Mouse (Mus musculus) gastrocnemius, postnatal 14 days (tissue): ENCODE results near the gene Tmbim1. TPM values are rescaled to one million over a fixed set of nuclear protein-coding genes. Genes with fewer than 3 reads are reported as not detected.
"Not testable (repeated sequence)": the region's sequence is repeated elsewhere in the genome, so short reads cannot be mapped to it uniquely, and the experiment has no call there.

Experiments
- DNase-seq: peaks from one replicate; pipeline ENCODE4 v3.0.0; 2021; ENCODE audit warnings: mixed read lengths
- intact Hi-C: fragments of 180-260 bp; cut with DNase I; formaldehyde crosslinking; loops from one replicate; pipeline ENCODE4 v1.15.1; 2025; ENCODE audit warnings: low total_unique reads
- long read RNA-seq, 2 experiments: library from polyadenylated mRNA; stranded (forward); transcript quantifications; one replicate each; pipeline ENCODE4 v2.0.0; 2021
- total RNA-seq, 2 experiments: library from RNA; stranded (reverse); gene quantifications; 2 replicates each; pipeline ENCODE4 v1.2.3; 2021

Gene Tmbim1
- total RNA-seq, result 10 to 100 TPM; 32.4 to 39.8 TPM
- long read RNA-seq, experiment 1, full-length matches to known transcripts, result 17 of 25 reads
- long read RNA-seq, experiment 1, partial matches to known transcripts, result 8 of 25 reads
- long read RNA-seq, experiment 1, other reads (novel, unspliced or antisense), result 0 of 25 reads
- long read RNA-seq, experiment 2, full-length matches to known transcripts, result 18 of 27 reads
- long read RNA-seq, experiment 2, partial matches to known transcripts, result 1 of 27 reads
- long read RNA-seq, experiment 2, other reads (novel, unspliced or antisense), result 8 of 27 reads

DNA sequence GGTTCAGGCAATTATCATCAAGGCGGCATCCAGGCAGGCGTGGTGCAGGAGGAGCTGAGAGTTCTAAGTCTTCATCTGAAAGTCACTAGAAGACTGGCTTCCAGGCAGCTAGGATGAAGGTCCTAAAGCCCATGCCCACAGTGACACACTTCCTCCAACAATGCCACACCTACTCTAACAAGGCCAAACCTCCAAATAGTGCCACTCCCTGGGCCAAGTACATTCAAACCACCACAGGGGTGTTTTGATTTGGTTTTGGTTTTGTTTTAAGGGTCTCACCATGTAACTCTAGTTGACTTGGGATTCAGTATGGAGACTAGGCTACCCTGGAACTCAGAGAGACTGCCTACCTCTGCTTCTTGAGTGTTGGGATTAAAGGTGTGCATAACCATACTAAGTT, at the start of gene Tmbim1:
TSS of gene Tmbim1 (minus strand) at position 101 of the 400 bp plus-strand sequence.
- intact Hi-C loops, result no loop called here
- DNase-seq, result no peak

DNA sequence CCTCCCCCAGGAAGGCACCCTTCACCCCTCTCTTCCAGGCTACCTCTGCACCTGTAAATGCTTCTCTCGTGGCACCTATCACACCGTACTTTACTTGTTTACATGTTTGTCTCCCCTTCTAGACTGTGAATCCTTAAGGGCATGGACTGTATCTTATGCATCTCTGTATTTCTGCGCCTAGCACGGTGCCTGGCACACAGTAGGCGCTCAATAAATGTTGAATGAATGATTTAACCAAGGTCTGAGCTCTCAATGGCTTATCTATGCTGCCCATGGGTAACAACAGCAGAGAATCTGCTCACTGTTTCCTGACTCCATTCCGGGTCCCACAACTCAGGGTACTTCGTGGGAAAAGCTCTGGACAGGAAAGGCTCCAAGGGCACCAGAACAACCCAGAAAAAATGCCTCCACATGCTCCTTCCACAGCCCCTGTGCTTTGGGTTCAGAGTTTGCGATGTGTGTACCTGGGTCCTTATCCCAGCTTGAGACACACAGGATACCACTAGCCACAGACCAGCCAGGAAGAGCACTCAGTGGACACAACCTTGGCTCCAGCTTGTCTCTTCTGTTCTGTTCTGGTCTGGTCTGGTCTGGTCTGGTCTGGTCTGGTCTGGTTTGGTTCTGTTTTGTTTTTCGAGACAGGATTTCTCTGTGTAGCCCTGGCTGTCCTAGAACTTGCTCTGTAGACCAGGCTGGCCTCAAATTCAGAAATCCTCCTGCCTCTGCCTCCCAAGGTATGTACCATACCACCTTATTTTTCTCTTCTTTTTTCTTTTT, 48.2 kb upstream of the Tmbim1 start:
- no peak for DNase-seq
- intact Hi-C loops, result no loop called here

DNA sequence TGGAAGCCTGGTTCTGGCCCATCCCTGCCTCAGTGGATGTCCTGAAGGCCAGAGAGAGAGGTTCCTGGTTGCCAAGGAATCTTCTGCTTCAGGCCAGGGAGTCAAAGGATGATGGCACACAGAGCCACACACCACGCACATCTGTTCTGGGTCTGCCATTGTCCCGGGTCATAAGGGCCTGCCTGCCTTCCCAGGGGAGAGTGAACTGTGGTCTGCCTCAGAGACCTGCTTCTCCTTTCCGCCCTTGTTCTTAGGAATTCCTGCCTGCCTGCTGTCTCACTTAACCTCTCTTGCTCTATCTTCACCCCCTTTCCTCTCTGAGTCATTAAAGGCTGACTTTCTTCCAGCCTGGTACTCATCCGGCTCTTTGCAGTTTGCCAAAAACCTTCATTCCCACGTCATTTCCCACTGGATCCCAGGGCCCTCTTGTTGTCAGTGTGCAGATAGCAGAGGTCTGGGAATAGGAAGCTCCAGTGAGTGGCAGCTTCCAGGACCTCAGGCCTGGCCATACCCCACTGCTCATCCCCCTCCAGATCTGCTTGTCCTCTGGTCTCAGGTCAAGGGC, 47.2 kb upstream of the Tmbim1 start:
- intact Hi-C loops, result no loop called here
- DNase-seq, result no peak

DNA sequence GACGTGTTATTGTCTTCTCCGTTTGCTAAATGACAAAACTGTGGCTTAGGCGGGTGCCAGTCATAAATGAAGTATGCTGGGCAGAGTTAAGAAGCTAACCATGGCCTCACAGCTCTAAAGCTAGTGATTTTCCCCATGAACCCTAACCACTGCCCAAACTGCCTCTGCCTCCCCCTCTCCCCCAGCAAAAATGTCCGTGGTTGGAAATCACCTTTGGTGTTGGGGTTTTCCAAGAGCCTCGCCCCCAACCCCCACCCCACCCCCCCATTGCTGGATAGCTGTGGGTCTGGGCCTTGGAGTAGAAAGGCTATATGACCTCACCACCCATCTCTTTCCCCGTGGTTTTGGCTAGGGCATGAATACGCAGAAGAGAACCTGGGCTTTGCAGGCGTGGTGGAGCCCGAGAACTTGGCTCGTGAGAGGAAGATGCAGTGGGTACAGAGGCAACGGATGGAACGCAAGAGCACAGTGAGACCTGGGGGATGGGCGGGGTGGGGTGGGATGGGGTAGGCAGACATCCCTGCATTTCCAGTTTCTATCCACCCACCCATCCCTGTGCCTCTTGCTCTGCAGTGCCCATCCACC, 45.9 kb upstream of the Tmbim1 start:
- intact Hi-C loops, result no loop called here
- no peak for DNase-seq

DNA sequence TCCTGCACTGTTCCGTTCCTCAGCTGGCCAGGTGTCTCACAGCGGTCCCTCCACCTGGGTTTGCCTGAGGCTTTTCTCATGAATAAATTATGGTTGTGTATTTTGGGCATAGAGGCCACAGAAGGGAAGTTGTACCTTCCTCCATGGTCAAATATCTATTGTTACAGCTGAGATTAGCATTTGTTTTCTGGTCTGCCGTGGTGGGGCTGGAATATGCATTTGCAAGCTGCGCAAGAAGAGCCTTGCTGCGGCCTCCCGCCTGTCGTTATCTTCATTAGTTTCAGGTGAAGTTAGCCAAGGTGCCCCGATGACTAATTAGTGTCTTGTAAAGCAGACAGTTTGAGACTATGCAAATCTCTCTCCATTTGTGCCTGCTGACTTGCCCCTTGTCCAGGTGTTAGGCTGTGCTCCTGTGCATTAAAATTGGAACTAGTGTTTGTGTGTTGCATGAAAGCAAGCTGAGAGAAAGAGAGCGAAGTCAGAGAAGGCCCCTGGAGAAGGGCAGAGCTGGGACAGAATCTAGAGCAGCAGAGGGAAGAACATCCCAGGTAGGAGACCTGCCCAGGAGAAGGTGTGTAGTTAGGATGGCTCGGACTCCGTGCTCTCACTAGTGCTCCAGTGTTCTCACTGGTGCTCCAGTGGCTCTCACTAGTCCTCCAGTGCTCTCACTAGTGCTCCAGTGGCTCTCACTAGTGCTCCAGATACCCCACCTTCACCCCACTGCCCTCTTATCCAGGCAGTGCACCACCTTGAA, 38.9 kb upstream of the Tmbim1 start:
- no peak for DNase-seq
- intact Hi-C loops, result no loop called here

DNA sequence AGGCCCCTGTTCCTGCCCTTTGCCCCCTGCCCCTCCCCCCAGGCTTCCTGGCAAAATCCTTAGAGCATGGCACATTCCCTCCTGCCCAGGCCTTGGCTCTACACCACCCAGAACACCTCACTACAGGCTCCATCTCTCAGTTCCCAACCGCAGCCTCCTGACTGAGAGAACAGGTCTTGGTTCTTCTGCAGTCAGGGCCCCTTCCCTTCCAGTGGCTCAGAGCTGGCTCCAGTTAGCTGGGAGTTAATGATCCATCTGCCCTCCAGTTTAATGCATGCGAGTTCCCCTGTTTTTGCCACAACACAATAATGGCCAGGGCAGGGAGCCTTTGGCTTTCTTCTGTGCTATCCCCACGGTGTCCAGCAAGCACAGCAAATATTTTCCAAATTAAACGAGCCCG, 37.7 kb upstream of the Tmbim1 start:
- intact Hi-C loops, result no loop called here
- DNase-seq, result no peak

DNA sequence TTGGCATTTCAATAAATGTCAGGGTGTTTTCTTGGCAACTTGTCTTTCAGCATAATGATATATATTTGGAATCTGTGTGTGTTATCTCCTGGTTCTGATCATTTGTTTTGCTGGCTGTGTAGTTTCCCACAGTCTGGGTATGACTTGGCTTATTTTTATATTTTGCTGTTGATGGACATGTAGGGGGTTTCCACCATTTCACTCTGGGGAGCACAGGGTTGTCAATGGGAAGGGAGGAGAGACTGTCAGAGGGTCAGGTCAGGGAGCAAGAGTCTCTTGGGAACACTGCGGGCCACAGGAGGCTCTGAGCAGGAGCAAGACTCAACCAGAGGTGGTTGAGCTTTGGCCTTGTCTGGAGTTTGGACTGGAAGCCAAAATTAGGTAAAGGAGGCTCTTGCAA, 36.9 kb upstream of the Tmbim1 start:
- intact Hi-C loops, result no loop called here
- no peak for DNase-seq

DNA sequence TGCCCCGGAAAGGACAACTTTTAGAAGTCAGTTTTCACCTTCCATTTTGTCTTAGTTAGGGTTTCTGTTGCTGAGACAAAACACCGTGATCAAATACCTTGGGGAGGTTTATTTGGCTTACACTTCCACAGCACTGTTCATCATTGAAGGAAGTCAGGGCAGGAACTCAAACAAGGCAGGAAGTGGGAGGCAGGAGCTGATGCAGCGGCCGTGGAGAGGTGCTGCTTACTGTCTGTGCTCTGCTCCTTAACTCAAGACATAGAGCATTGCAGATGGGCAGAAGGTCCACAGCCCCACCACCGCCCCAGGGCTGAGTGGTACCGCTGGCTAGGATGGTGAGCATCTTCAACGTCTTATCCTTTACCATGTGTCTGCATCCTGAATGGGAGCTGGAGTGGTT, 36.5 kb upstream of the Tmbim1 start:
- intact Hi-C loops, result no loop called here
- DNase-seq, result no peak

DNA sequence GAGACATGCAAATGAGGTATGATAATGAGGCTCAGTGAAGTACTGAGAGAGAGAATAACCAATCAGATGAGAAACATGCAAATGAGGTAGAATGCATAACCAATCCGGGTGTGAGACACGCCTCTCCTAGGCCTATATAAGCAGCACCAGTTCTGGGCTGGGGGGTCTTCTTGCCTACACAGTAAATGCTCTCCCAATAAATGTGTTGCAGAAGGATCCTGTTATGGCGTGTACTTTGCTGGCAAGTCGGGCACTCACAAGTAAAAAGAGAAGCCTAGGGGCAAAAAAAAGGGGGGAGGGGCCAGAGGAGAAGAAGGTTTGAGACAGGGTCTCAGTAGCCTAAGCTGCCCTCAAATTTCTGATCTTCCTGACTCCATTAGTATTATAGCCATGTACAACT, 35.6 kb upstream of the Tmbim1 start:
- DNase-seq, intact Hi-C loops: not testable (repeated sequence)

DNA sequence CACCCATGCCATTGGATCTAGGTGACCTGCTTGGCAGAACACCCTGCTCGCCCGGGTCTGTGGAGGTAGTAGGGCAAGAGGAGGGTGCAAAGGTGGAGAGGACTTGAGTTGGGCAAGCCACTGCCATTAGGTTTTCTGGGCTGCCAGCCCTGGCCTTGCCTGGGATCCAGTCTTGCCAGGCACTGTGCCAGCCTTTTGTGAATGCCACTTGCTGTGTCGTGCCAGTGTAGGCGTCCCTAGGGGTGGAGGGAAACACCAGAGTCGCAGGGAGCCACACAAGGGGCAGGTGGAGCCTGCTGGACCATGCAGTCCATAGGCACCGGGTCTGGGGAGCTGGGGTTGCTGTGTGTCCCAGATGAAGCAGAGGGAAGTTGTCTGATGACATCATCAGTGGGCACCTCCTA, 34.9 kb upstream of the Tmbim1 start:
- intact Hi-C loops, result no loop called here

DNA sequence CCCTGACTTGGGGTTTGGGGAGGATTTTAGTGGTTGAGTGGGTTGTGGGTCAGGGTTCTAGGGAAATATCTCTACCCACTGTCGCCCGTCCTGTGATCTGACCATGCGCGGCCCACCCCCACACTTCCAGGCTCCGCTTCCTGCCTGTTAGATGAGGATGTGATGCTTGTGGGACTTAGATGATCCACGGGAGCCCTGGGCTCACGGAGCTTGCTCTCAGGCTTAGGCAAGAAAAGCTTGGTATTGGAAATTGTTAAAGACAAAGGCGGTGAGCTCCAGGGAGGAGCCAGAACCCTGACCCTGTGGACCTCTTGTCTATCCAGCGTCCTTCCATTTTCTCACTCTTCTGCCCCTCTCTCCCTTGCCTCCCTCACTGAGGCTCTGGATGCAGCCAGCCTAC, 34.5 kb upstream of the Tmbim1 start:
- no peak for DNase-seq
- intact Hi-C loops, result no loop called here

More for the DNA sequence above, 34.9 kb upstream of the Tmbim1 start:
- DNase-seq, result peak; percentile 70

DNA sequence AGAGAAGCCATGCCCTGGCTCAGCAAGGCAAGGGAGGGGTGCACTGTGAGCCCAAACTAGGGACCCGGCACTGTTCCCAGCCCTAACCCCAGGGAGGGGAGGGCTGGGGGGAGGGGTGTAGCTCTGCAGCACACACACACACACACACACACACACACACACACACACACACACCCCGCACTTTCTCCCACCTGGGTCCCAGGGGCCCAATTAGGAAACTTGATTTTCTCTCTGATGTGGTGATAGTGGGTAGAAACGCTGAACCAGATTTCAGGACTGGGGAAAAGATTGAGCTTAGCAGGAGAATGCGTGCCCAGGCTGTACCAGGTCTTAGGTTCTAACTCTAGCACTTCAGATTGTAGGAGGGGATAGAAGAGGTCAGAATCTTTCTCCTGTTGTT, 33.2 kb upstream of the Tmbim1 start:
- no peak for DNase-seq
- intact Hi-C loops, result no loop called here

DNA sequence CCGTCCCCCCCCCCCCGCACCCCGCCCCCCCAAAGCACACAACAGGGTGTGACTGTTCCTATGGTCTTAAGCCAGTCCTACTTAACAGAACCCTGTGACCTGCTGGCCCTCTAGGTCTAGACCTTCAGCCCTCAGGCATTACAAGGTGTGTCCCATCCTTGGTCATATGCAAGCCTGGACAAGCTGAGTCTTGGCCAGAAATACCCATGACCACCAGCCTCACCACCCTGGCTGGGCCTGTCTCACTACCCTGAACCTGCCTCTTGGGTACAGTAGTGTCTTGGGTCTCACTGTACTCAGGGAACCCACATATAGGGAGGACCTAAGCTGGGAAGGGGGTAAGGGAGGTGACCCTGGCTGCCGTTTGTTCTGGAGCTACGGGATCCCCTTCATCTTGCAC, 32.6 kb upstream of the Tmbim1 start:
- intact Hi-C loops, result no loop called here
- no peak for DNase-seq

DNA sequence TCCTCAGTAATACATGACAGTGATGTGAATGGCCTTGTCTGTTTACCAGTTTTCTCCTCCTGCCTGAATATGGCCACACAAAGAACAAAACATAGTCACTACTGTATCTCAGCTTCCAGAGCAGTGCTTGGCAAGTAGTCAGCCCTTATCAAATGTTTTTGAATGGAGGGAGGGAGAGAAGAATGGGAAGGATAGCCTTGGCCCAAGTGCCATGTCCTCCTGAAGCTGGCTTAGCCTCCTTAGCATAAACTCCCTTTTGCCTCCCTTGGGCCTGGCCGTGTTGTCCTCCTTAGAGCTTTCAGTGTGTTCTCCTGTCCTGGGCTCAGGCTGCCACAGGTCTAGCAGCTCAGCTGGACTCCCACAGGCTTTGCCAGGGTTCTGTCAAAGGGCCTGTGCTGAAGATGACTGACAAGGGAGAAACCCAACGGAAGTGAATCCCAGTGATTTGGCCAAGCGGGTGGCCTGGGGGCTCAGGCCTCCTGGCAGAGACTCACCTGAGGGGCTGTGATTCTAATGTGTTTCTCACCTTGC, 31.9 kb upstream of the Tmbim1 start:
- no peak for DNase-seq
- intact Hi-C loops, result no loop called here

DNA sequence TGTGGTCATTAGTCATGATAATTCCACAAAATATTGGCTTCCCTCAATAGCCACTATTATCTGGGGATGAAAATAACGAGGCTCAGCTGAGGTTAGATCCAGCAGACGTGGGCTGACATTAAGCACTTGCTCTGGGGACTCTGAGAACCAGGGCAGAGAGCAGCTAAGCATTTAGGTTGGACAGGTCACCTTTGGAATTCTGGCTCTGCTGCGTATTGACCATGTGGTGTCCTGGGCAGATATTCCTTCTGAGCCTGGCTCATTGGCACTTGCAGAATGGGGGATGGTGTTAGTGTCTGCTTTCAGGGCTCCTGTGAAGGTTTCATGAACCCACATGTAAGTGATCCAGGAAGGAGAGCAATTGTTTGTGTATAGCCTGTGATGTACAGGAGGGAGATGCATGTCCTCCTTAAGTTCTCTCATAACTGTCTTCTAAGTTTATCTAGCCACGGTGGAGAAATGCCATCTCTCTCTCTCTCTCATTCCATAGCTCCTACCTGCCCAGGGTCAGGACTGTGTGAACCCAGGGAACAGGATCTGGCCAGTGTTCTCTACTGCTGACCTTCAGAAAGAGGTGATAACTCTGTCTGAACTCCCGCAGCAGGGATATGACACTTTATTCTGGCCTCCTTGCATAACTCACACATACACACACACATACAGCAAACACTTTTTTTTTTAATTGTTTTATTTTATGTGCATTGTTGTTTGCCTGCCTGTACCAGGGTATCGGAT, 30.2 kb upstream of the Tmbim1 start:
- intact Hi-C loops, result no loop called here
- DNase-seq, result no peak

DNA sequence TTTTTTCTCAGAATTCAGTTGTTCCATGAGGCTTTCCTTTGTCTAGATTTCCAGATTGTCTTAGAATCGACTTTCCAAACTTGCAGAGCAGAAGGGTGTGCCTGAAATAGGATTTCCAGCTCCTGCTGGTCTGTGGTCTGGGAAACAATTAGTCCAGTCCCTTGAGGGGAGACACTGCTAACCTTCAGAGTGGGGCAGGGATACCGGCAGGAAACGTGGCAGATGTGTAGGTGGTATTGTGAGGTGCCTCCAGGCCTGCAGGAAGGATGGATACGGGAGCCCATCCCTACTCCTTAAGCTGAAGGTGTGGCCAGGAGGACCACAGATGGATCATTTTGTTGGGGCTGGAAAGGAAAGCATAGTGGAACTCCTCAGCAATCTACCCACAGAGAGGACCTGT, 29.6 kb upstream of the Tmbim1 start:
- no peak for DNase-seq

DNA sequence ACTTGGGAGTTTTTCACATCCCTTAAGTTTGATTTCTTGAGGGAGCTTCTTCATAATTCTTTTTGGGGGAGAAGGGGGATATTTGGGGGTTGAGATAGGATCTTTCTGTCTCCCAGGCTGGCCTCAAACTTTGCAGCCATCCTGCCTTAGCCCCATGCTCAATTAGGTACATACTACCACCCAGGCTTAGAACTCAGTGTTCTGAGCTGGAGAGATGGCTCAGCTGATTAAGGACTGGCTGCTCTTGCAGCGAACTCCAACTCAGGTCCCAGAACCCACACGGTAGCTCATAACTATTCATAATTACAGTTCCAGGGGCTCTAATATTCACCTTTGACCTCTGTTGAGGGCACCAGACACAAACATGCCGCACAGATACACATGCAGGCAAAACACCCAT, 29.2 kb upstream of the Tmbim1 start:
- intact Hi-C loops, result no loop called here
- DNase-seq, result no peak

More for the DNA sequence above, 29.6 kb upstream of the Tmbim1 start:
- intact Hi-C loops, result no loop called here

DNA sequence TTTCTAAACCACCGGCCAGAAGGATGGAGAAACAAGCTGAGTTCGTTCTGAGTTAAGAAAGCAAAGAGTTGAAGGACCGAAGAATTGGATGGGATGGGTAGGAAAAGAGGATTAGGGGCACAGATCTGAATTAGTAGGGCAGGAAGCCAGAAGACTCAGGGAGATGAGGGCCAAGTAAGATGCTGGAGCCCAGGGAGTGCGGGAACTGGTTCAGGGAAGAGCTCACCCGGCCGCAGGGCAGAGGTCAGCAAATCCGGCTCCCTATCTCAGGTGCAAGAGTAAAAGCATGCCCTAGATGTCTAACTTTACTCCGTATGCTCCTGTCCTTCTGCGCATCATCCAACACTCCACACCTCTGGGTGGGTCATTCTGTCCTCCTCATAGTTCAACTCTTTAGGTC, 27.5 kb upstream of the Tmbim1 start:
- intact Hi-C loops, result no loop called here
- no peak for DNase-seq

DNA sequence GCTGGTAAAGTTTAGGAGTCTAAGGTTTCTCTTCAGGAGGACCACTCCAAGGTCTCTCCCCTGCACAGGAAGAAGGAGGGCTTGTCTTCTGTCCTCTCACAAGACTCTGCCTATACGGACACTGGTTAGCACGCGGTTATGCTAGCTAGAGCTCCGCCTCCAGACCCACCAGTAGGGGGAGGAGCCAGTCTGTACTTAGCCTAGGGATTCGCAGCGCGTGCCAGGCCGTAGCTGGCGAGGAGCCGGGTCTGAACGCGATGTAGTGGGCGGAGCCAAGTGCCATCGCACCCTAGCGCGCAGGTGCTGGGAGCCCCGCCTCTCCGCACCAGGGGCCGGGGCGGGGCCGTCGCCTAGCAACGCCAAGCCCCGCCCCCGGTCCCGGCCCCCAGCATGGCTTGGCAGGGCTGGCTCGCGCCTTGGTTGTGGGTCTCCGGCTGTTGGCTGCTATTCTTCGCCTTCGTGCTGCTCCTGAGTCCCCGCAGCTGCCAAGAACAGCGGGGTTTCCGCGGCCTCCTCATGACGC, 26.9 kb upstream of the Tmbim1 start:
- DNase-seq, result peak; percentile 91
- intact Hi-C loops, result no loop called here
